8 mouse cellular contexts compared by ENCODE assay signal in genomic region chr7:135403416-135403815, GRCm38 (mm10). TPM values are rescaled to one million over a fixed set of nuclear protein-coding genes. Genes with fewer than 3 reads are reported as not detected.
DNase-seq lines count a peak whose midpoint lies in the region; ATAC-seq and TF ChIP-seq lines count a peak whose summit lies in the region.
"Had no signal": no experiment of that assay in that cellular context is flagged by ENCODE, and none has a peak within 500 bp of the region (broad histone marks: within the 10 kb centered on the region; RNA-seq: fewer than 3 reads in every experiment).

No protein-coding gene starts in this region.

- no peak overlapping the region for H3K9ac ChIP-seq in ES-Bruce4 (ENCODE audit: low read depth, poor library complexity, severe bottlenecking)
- no peak overlapping the region for H3K9ac ChIP-seq in lung, embryonic 14.5 days
- H3K9ac ChIP-seq: limb, embryonic 15.5 days had no signal

- H3K4me1 ChIP-seq in ES-Bruce4 (ENCODE audit: control insufficient read depth, insufficient read depth, low read length) = no peaks in the 10 kb centered on the region
- H3K4me1 ChIP-seq in lung, embryonic 14.5 days (ENCODE audit: insufficient read depth) = no peaks in the 10 kb centered on the region
- H3K4me1 ChIP-seq: limb, embryonic 15.5 days had no signal

- no peaks in the 10 kb centered on the region for H3K27me3 ChIP-seq in ES-Bruce4 (ENCODE audit: control insufficient read depth, insufficient read depth, low read length, poor library complexity, severe bottlenecking)
- H3K27me3 ChIP-seq in lung, embryonic 14.5 days (ENCODE audit: insufficient read depth, low read length) = peaks cover 5% of the 10 kb centered on the region; the same call in 1 of the 2 replicates

- no peak overlapping the region for H3K4me2 ChIP-seq in lung, embryonic 14.5 days
- H3K4me2 ChIP-seq: limb, embryonic 15.5 days had no signal

- no peaks in the 10 kb centered on the region for H3K9me3 ChIP-seq in ES-Bruce4 (replicated peaks; ENCODE audit: control insufficient read depth, insufficient read depth, low read length, poor library complexity, severe bottlenecking)
- H3K9me3 ChIP-seq in lung, embryonic 14.5 days (ENCODE audit: low read depth, low read length) = no peaks in the 10 kb centered on the region
- H3K9me3 ChIP-seq: limb, embryonic 15.5 days had no signal

- no peak for TF ChIP-seq POLR2A in ES-Bruce4 (IDR thresholded peaks at IDR 0.05; ENCODE audit: insufficient read depth, low read length)

- WGBS in lung, embryonic 14.5 days = 14% methylated on average over 5 of the region's 5 CpGs

- H3K4me3 ChIP-seq in ES-Bruce4 (ENCODE audit: low read depth, low read length) = no peak overlapping the region
- H3K4me3 ChIP-seq in lung, embryonic 14.5 days (ENCODE audit: low read depth, low read length) = no peak overlapping the region
- H3K4me3 ChIP-seq: limb, embryonic 15.5 days had no signal

- H3K27ac ChIP-seq in ES-Bruce4 (ENCODE audit: insufficient read depth, low read length) = no peak overlapping the region
- H3K27ac ChIP-seq in lung, embryonic 14.5 days (ENCODE audit: low read depth) = no peak overlapping the region
- H3K27ac ChIP-seq: limb, embryonic 15.5 days had no signal

- no peaks in the 10 kb centered on the region for H3K36me3 ChIP-seq in ES-Bruce4 (ENCODE audit: control insufficient read depth, insufficient read depth, low read length, poor library complexity, severe bottlenecking)
- no peaks in the 10 kb centered on the region for H3K36me3 ChIP-seq in lung, embryonic 14.5 days (ENCODE audit: insufficient read depth)
- H3K36me3 ChIP-seq: limb, embryonic 15.5 days had no signal

- peak; percentile 79 for DNase-seq in R1 (ENCODE audit: low read depth, low spot score)
- DNase-seq in cerebellum, postnatal 36 days = peak; percentile 62 to 66
- peak; percentile 67 for DNase-seq in gastrocnemius, postnatal 10 days
- peak; percentile 85 for DNase-seq in layer of hippocampus, adult 11-12 months (ENCODE audit: low spot score)
- peak; percentile 94 for DNase-seq in lung, embryonic 14.5 days
- DNase-seq in right cerebral cortex, postnatal 36 days (ENCODE audit: low spot score in 2 of 2) = peak; percentile 33 to 34

- no peak for TF ChIP-seq EP300 in ES-Bruce4 (IDR thresholded peaks at IDR 0.05; ENCODE audit: insufficient read depth, low read depth, low read length)

- 0 out of 2 replicates have a peak, but pooled peaks have one; percentile 54 for ATAC-seq in lung, embryonic 14.5 days (ENCODE audit: insufficient read depth)

- TF ChIP-seq CTCF in ES-Bruce4 (IDR thresholded peaks at IDR 0.05; ENCODE audit: low read depth, low read length) = peak; percentile 67
- peak; percentile 93 for TF ChIP-seq CTCF in lung, embryonic 14.5 days (IDR thresholded peaks at IDR 0.05; ENCODE audit: low read depth)

RNA-seq across cellular contexts. Expression of gene Foxi2, which starts 6.7 kb away (rescaled TPM):
- not detected in 2 replicates for polyA plus RNA-seq in ES-Bruce4 (2011; ENCODE audit: insufficient read depth, insufficient read length, low read depth, missing spikeins)
- not detected for total RNA-seq in gastrocnemius, postnatal 10 days (2021)
- not detected in 2 replicates for polyA plus RNA-seq in lung, embryonic 14.5 days (2014; fragmentation: Nextera tagmentation; extraction: Ambion mirVana)
- polyA plus RNA-seq: limb, embryonic 15.5 days had no signal

Comparison
In these comparisons a context has a peak if more than half of its experiments do, and no peak if none do; other contexts are left out.
1. DNase-seq: peak in every context shown above with its lines; median percentile 94 in lung, embryonic 14.5 days; 85 in layer of hippocampus, adult 11-12 months; 79 in R1; 67 in gastrocnemius, postnatal 10 days; 64 in cerebellum, postnatal 36 days; 34 in right cerebral cortex, postnatal 36 days.